Mouse (Mus musculus) frontal cortex, adult 2 months (tissue): ENCODE results near the gene Aff1. TPM values are rescaled to one million over a fixed set of nuclear protein-coding genes. Genes with fewer than 3 reads are reported as not detected.

Experiments used
- DNase-seq, 2 experiments: peaks; one replicate each; pipeline ENCODE4 v3.0.0; 2022; ENCODE audit warnings: low spot score in 1 of 2; ENCODE audit errors: extremely low spot score in 1 of 2
- polyA plus RNA-seq: library from polyadenylated mRNA; depleted of rRNA; stranded (reverse); fragments of >200 nt; gene quantifications from 2 replicates; pipeline ENCODE4 v1.2.3, GENCODE M21; 2012

The Aff1 gene
- polyA plus RNA-seq, 1 experiment: 5.0 TPM

DNA sequence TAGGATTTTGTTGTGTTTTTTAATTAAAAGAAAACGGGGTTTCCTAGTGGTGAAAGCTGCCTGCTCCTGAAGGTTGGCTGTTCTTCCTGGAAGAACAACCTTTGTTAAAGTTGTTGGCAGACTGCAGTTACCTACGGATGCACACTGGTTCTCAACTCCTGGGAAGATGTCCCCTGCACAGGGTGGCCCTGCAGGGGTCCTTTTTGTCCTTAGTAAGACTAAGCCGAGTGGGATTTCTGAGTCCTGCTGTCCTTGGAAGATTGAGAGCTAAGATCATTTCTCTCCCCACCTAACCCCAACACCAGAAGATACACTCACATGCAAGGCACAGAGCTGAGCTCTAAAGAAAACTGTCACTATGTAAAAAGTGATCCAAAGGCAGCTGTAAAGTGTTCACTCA is 32.6 kb downstream of the Aff1 start:
- no peak for DNase-seq

DNA sequence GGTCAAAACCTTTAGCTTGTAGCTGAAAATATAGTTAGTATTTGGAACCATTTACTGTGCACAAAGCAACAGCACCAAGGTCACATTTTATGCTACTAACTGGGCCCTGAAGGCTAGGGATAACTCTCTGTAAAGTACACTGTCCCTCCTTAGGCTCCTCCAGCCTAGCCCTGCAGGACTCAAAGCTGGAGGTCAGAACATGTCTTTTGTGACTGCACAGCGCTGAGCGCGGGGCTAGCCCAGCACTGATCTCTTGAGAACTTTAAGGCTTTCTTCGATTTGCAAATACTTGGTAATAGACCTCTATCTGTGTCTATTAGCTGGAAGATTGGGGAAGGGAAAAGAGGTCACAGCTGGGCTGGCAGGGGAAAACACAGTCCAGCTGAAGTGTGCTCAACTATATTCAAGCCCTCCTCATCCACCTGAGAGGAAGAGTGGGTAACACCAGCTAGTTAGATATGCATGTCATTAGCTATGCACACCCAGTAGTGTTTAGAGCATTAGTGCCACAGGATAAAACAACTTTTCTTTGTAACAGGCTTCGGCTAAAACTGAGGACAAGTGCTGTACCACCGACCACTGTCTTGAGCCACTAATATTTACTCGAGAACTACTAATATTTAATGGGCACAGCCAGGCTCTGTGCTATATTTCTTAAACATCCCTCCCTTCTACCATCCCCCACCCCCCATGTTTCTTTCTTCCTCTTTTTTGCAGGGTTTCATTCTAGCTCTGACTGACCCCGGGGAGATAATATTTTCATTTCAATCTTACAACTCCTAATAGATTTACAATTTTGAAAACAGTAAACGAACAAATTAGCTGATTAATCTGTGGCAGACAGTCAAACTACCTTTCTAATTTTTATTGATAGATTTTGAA is 33.3 kb downstream of the Aff1 start:
- no peak for DNase-seq

DNA sequence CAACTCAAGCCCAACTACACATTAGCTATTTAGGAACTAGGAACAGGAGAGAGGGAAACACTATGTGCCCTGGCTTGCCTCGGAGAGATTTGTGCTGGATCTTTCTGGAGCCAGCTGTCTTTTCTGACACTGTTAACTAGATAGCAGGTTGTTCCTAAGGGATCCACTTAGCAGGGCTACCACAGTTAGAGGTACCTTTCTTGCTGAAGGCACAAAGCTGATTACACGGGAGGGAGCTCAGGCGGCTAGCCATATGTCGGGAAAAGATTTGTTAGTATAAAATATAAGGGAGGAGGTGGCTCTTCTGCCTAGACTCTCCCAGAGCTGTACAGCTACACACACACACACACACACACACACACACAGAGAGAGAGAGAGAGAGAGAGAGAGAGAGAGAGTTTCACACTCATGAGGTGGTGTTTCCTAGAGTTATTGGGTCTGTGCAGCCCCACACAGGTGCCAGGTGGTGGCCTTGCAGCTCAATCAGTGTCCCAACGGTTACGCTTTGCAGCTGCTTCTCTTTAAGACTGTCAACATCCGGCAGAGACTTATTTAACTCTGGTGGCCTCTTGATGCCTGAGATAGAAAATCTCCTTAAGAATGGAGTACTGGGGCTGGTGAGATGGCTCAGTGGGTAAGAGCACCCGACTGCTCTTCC is 34.2 kb downstream of the Aff1 start:
- no peak for DNase-seq

DNA sequence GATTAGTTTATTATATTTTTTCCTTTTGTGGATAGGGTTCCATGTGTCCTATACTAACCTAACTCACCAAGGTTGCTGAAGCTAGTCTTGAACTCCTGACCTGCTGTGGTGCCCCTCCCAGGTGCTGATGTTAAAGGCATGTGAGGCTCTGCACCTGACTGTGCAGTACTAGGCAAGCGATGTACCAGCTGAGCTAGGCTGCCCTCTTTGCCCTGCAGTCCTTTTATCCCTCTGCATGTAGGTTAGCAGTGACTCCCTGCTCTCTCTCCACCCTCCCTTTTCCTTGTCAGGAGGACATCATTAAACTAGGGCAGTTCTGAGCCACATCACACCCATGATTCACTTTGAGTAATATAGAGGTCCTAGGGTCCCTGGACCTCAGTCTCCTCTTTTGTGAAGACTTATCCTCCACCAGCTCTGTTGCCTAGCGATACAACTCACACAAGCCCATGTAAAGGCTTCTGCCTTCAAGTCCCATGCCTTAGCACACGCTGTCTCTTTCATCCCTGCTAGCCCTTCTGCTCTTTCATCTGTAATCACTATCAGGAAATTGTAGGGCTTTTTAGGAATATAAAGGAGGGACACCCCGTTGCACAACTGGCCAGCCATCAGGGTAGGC is 35.7 kb downstream of the Aff1 start:
- no peak for DNase-seq

DNA sequence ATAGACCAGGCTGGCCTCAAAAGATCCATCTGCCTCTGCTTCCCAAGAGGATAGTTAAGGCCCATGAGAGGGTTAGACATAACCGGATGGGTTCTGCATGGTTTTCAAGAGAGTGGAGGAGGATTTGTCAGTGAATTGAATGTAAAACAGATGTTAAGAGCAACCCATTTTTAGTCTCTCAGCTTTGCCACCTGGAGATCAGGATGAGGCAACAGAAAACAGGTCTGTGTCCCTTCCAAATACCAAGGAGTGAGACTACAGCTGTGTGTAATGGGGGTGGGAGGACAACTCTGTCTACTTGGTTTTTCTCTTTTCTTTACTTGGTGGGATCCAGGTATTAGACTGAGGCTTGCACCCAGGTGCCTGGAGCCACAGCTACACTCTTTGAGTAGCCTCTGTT is 37.1 kb downstream of the Aff1 start:
- no peak for DNase-seq

DNA sequence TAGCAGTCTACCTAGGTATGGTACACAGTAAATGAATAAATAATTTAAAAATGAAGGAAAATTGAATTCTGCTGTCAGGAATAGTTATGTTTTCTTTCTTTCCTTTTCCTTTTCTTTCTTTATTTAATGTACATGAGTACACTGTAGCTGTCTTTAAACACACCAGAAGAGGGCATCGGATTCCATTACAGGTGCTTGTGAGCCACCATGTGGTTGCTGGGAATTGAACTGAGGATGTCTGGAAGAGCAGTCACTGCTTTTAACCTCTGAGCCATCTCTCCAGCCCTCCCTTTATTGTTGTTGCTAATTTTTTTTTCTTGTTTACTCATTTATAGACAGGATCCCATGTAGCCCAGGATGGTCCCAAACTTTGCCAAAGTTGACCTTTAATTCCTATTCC is 38.0 kb downstream of the Aff1 start:
- DNase-seq: no peak

DNA sequence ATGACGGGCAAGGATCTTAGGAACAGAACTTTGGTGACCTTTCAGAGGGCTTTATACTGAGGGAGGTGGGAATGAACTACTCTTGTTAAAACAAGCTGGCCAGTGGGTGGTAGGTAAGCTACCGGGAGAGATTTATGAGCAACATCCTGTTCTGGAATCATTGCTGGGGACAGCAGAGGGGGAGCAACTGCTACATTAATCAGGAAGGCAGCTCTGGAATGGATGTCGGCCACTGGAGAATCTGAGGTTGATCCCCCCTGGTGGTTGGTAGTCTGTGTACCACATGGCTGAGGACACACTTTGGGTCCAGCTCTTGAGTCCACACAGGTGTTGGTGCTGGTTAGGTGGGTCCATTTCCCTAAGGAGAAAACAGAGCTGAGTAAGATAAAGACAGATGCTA is 38.6 kb downstream of the Aff1 start:
- DNase-seq: no peak

DNA sequence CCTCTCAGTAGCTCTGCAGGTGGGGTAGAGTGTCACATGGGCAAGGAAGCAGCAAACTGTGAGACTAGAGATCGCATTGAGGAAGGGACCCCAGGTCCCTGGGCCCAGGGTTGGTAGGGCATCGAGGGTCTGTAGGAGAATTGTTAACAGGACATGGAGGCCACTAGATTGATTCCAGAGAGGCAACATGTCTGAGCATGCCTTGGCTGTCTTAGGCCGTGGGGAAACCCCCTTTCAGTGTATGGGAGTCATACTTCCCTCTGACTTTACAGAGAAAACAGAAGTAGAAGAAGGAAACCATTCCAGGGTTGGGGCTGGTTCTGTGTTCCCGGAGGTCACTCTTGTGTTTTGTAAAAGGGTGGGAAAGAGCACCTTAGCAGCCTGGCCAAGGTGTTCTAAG is 40.4 kb downstream of the Aff1 start:
- no peak for DNase-seq

DNA sequence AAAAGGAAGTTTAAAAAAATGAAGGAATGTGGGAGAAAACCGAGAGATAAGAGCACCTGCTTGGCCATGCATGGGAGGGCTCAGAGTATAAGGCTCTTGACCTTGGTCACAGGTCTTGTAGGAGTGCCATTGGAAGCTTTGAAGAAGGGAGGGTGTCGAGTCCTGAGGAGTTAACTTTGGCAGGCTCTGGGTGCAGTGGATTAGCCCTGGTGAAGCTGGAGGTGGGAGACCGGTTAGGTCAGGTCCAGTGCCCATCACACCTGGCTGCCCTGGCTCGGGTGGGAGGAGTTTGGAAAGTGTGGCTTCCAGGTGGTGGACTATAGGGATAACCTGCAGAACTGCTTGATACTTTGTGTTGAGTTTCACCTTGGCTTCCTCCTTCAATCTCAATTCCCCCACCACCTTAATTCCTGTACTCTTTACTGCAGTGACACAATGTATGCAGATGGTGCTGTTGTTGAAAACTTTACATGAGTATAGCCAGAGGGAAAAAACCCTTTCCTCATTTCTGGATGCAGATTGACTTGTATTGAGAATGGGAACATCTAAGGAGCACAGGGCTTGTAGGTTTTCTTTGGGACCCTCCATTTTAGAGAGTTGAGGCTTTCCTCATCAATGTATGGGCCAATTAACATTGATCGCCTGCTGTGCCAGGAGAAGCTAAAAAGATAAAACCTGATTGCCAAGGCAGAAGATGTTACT is 43.4 kb downstream of the Aff1 start:
- no peak for DNase-seq

DNA sequence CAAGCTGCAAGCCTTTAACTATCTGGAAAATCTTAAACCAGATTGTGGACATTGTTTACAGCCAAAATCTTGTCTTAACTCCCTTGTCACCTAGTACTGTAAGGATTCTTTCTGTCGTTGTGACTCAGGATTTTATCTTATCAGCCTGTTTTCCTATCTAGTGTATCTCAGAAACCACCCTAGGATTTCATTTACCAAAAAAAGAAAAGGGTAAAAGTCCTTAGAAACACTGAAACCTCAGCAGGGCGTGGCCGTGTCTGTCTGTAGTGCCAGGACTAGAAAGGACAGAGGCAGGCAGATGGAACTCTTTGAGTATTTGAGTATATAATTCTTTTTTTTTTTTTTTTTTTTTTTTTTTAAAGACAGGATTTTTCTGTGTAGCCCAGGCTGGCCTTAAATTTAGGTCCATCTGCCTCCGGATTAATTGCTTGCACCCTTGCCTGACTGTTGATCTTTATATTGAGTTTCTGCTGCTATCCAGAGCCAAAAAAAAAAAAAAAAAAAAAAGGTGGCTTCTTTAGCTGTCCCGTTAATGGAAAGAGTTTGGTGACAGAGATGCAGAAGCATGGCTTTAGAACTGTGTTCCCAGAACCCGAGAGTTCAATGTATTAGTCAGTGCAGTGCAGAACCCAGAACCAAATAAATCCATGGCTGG is 44.5 kb downstream of the Aff1 start:
- DNase-seq: no peak

DNA sequence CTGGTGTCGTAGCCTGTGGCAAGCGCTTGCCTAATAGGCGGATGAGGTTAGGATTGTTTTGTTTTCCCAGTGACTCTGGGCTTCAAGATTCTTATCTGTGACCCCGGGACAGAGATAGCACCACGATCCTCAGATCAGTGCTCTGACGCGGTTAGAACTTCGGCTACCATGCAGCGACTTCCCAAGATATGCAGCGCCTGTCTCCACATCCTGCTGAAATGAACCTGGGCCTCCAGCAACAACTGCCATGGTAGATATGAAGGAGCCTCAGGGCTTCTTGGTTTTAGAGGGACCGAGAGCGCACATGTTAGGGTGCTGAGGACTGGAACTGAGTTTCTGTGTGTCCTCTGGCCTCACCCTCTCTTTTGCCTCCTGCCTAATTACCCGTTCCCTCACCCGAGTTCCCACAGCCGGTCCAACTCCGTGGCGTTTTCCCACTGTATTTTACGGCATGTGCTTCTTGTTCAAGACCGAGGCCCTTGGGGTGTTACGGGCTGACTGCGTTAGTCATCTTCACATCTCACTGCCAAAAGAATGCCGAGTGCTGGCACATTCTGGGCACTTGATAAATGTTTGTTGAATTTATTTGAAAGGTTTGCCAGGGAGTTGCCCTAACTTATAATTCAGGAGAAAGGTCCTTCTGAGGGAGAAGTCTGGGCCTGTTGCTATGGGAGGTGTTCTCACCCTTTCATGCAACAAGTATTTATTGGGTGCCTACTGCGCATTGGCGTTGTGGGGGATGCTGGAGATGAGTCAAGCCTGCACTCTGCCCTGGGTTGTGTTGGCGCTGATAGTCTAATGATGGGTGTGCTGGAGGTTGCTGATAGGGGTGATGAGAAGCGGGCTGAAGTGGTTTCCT is 45.3 kb downstream of the Aff1 start:
- no peak for DNase-seq

DNA sequence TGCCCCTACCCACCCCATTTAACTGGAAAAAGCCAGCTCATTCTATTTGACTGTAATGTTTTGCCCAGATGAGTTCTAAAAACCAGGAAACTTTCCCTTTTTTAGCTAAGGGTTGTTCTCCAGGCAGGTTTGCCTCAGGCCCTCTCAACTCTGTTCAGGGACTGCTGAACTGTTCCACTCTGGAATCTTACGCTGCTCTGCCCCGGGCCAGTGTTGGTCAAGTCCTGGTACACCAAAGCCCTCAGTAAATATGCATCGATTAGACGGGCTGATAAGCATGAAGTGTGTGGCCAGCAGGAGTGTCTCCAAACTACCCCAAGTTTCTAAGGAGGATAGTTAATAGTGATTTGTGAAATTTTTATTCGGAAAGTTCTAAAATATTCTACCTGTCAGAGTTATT is 46.3 kb downstream of the Aff1 start:
- no peak for DNase-seq

DNA sequence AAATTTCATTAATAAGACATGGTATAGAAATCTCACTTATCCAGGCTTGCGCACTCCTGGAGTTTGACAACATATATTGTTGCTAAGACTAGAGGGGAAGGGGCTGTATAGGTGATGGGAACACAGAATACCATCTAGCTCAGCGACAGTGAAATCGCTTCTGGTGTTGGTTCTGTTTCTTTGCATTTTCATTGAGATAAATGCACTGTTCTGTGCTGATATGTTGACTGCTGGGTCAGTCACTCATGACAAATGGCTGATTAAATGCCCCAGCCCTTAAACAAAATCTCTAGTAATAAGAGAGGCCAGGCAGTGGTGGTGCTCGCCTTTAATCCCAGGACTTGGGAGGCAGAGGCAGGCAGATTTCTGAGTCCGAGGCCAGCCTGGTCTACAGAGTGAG is 47.0 kb downstream of the Aff1 start:
- DNase-seq: no peak

DNA sequence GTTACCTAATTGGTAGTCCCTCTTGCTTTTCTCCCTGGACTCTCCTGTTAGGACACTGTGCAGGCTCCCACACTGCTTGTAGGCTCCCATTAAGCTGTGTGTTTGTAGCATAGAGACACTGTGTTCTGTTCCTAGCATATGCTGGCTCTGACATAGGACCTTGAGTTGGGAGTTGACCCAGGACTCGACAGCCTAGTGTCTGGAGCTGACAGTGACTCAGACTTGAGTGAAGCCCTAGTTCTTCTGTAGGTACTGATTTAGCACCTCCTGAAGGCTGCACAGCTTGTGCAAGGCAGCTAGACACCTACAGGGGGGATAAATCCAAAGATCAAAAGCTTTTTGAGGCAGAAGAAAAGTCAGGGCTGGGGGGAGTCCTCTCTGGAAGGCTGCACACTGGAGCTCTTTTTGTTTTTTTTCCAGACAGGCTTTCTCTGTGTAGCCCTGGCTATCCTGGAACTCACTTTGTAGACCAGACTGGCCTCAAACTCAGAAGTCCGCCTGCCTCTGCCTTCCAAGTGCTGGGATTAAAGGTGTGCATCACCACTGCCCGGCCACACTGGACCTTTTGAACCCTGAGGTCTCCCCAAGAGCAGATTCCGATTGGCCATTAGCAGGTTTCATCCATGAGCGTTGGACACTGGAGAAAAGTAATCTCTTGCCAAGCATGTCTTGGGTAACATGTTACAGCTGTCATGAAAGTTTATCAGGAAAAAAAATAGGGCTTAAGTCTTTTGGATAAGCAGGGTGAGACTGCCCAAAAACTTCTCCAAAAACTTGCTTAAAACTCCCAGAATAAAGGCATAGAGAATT is 48.1 kb downstream of the Aff1 start:
- no peak for DNase-seq

DNA sequence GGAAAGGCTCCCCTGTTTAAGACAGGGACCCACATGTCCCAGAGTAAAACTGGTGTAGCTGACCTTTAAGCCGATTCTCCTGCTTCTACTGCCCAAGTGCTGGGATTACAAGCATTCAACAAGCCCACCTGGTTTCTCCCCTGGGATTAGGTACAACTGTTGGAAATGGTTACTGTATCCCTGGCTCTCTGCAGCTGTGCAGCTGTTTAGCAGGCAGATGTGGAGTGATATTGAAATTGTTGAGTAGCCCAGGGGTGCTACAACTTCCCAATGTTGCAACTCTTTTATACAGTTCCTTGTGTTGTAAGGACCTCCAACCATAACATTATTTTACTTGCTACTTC is 48.7 kb downstream of the Aff1 start:
- no peak for DNase-seq

DNA sequence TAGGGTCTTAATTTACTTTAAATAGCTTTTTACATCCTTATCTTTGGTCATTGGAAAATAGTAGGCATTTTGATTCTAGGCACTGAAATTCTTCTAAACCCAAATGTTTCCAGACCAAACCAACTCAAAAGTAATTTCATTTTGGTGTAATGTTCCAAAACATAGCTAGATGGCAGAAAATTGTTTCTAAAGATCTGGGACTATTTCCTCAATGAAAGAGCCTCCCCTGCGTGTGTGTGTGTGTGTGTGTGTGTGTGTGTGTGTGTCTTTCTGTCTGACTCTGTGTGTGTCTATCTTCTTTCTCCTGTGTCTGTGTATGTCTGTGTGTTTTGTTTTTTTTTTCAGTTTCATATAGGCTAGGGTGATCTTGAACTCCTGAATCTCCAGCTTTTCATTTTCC is 49.3 kb downstream of the Aff1 start:
- DNase-seq: no peak

DNA sequence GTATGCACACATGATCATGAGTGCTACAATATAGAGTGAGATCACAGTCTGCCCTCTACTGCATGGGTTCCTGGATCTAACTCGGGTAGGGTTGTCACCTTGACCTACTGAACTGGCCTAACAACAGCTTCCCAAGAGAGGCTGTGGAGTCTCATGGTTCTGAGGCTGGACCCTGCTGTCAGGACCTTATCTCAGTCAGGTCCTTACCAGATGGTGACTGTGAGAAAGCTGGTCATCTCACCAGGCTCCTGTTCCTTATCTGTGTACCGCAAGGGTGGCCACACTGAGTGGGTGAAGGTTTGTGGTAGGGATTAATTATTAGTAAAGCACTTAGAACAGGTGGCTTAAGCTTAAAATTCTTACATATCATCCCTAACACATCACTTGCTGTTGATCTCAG is 49.8 kb downstream of the Aff1 start:
- DNase-seq: no peak

DNA sequence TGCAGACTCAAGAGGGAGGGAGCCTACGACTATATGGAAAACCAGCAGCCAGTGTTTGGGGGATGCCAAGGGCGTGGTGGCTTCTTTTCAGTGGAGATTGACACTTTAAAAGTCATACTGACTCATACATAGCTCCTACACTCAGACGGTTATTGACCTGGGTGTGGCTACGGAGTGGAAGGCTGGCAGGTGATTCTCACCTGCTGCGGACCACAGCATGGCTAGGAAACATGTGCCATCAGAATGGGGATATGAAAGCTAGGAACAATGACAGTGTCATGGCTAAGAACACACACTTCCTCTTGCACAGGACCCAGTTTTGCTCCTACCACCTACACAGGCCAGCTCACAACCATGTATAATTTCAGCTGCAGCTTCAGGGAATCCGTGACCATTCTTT is 52.4 kb downstream of the Aff1 start:
- no peak for DNase-seq

DNA sequence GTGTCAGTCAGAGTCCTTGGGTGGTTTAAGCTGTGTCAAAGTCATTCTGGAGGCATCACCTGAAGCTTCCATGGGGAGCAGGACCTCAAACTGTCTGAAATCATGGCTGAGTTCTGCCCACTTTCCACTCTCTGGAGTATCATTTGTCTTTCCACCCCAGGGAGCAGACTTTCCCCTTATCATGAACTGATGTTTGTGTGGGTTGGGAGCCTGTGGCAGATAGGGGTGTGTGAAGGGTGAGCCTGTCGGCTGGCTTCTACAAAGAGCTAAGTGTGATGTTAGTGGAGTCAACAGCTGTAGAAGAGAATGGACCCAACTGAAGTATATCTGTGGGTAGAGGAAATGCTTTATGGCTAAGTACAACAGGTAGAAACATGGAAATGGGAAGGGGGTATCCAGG is 53.5 kb downstream of the Aff1 start:
- no peak for DNase-seq
